ENCODE assay signal across 11 mouse cellular contexts in the genomic region with DNA sequence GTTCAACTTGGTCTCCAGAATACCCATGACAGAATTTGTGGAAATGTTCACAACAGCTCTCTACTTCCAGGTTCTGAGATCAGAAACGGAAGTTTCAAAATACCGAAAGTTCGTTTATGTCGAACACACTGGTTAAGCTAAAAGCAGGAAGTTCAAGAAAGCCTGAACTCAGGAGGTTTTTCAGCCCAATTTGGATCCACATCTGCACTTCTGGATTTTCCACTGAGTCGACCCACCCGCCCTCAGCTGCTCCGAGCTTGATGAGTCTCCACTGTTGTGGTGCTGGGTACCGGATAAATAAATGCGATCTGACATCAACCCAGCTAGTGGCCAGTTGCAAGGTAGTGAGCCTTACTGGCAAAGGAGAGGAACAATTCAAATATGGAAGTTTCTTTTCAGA. TPM values are rescaled to one million over a fixed set of nuclear protein-coding genes. Genes with fewer than 3 reads are reported as not detected.
DNase-seq lines count a peak whose midpoint lies in the region; ATAC-seq and TF ChIP-seq lines count a peak whose summit lies in the region.
"Had no signal": no experiment of that assay in that cellular context is flagged by ENCODE, and none has a peak within 500 bp of the region (broad histone marks: within the 10 kb centered on the region; RNA-seq: fewer than 3 reads in every experiment).

No protein-coding gene starts in this region.

- DNase-seq in heart, adult 11 months: peak; percentile 98
- DNase-seq in heart, embryonic 10.5 days (ENCODE audit: low spot score): no peak
- DNase-seq in lung, postnatal 0 days (ENCODE audit: low spot score): no peak
- no peak for DNase-seq in lung, postnatal 10 days
- DNase-seq in splenic B cell, adult 2 months (ENCODE audit: low read depth, low spot score): peak; percentile 71
- no peak for DNase-seq in ovary, postnatal 10 days (ENCODE audit: low spot score)

- no peak overlapping the region for H3K27ac ChIP-seq in heart, embryonic 10.5 days
- peak overlapping the region; percentile 17; the same call in 1 of the 2 replicates for H3K27ac ChIP-seq in lung, postnatal 0 days (ENCODE audit: low read length)
- peak overlapping the region; percentile 2; the same call in 1 of the 2 replicates for H3K27ac ChIP-seq in limb, embryonic 13.5 days
- H3K27ac ChIP-seq: forebrain, embryonic 12.5 days had no signal

- no peak overlapping the region for H3K4me3 ChIP-seq in heart, embryonic 10.5 days
- no peak overlapping the region for H3K4me3 ChIP-seq in lung, postnatal 0 days (ENCODE audit: low read depth, low read length)
- H3K4me3 ChIP-seq in limb, embryonic 13.5 days: no peak overlapping the region
- H3K4me3 ChIP-seq: forebrain, embryonic 12.5 days; neural tube, embryonic 13.5 days had no signal

- H3K4me1 ChIP-seq in heart, embryonic 10.5 days: peaks cover 47% of the 10 kb centered on the region
- H3K4me1 ChIP-seq in lung, postnatal 0 days (ENCODE audit: insufficient read depth, low read depth, low read length): peaks cover 15% of the 10 kb centered on the region
- peaks cover 73% of the 10 kb centered on the region for H3K4me1 ChIP-seq in limb, embryonic 13.5 days

- H3K4me2 ChIP-seq in lung, postnatal 0 days (replicated peaks; ENCODE audit: low read depth, low read length): no peak overlapping the region
- no peak overlapping the region for H3K4me2 ChIP-seq in limb, embryonic 13.5 days (replicated peaks)
- H3K4me2 ChIP-seq: forebrain, embryonic 12.5 days; neural tube, embryonic 13.5 days had no signal

- no peak for TF ChIP-seq CTCF in lung, postnatal 0 days (IDR thresholded peaks at IDR 0.05)

- peak; percentile 42 for ATAC-seq in lung, postnatal 0 days
- ATAC-seq in limb, embryonic 13.5 days (ENCODE audit: low FRiP score, low read depth): no peak
- ATAC-seq in activated CD4-positive, CD25-positive, alpha-beta regulatory T cell, adult 4 months: no peak

- no peaks in the 10 kb centered on the region for H3K9me3 ChIP-seq in heart, embryonic 10.5 days
- H3K9me3 ChIP-seq in lung, postnatal 0 days (ENCODE audit: low read length): no peaks in the 10 kb centered on the region
- H3K9me3 ChIP-seq in limb, embryonic 13.5 days: no peaks in the 10 kb centered on the region
- H3K9me3 ChIP-seq: forebrain, embryonic 12.5 days; neural tube, embryonic 13.5 days had no signal

- H3K9ac ChIP-seq in lung, postnatal 0 days (replicated peaks; ENCODE audit: low read depth): no peak overlapping the region
- no peak overlapping the region for H3K9ac ChIP-seq in limb, embryonic 13.5 days
- H3K9ac ChIP-seq: forebrain, embryonic 12.5 days; neural tube, embryonic 13.5 days had no signal

- no peak for TF ChIP-seq EP300 in lung, postnatal 0 days (IDR thresholded peaks at IDR 0.05)

- no peaks in the 10 kb centered on the region for H3K36me3 ChIP-seq in heart, embryonic 10.5 days
- no peaks in the 10 kb centered on the region for H3K36me3 ChIP-seq in lung, postnatal 0 days (ENCODE audit: insufficient read depth, low read length)
- no peaks in the 10 kb centered on the region for H3K36me3 ChIP-seq in limb, embryonic 13.5 days
- peaks cover 3% of the 10 kb centered on the region; the same call in 1 of the 2 replicates for H3K36me3 ChIP-seq in splenic B cell, adult 2 months (ENCODE audit: control insufficient read depth, insufficient read depth, low read length, poor library complexity, severe bottlenecking)
- H3K36me3 ChIP-seq: forebrain, embryonic 12.5 days; neural tube, embryonic 13.5 days had no signal

- WGBS in heart, embryonic 10.5 days: 78% methylated on average over 9 of the region's 9 CpGs
- 53% methylated on average over 9 of the region's 9 CpGs for WGBS in lung, postnatal 0 days
- 70% methylated on average over 9 of the region's 9 CpGs for WGBS in limb, embryonic 13.5 days

- no peaks in the 10 kb centered on the region for H3K27me3 ChIP-seq in heart, embryonic 10.5 days (ENCODE audit: insufficient read depth, poor library complexity, severe bottlenecking)
- H3K27me3 ChIP-seq in lung, postnatal 0 days (replicated peaks; ENCODE audit: insufficient read depth, low read length): no peaks in the 10 kb centered on the region
- no peaks in the 10 kb centered on the region for H3K27me3 ChIP-seq in limb, embryonic 13.5 days
- H3K27me3 ChIP-seq in splenic B cell, adult 2 months (ENCODE audit: control insufficient read depth, insufficient read depth, low read length, poor library complexity, severe bottlenecking): no peaks in the 10 kb centered on the region
- H3K27me3 ChIP-seq: forebrain, embryonic 12.5 days; neural tube, embryonic 13.5 days had no signal

RNA-seq across cellular contexts. Expression of gene Fli1, which starts 26.0 kb away (rescaled TPM):
- polyA plus RNA-seq in heart, embryonic 10.5 days (2016; fragmentation: Nextera tagmentation; extraction: Ambion mirVana): 17.5 and 20.8 TPM in 2 replicates
- 21.1 and 21.4 TPM in 2 replicates for polyA plus RNA-seq in lung, postnatal 0 days (2015; fragmentation: Nextera tagmentation; extraction: Ambion mirVana)
- 34.3 and 37.9 TPM in 2 replicates for polyA plus RNA-seq in limb, embryonic 13.5 days (2015; fragmentation: Nextera tagmentation; extraction: Ambion mirVana)
- polyA plus RNA-seq in activated CD4-positive, CD25-positive, alpha-beta regulatory T cell, adult 4 months (2017; shearing (Covaris generic)): 100 to 1,000 TPM; 114 to 122 TPM
- polyA plus RNA-seq: C2C12 had no signal

Comparison
In these comparisons a context has a peak if more than half of its experiments do, and no peak if none do; other contexts are left out.
1. DNase-seq: peak in heart, adult 11 months (single experiment) and splenic B cell, adult 2 months (single experiment); none in heart, embryonic 10.5 days (single experiment), lung, postnatal 0 days (single experiment), lung, postnatal 10 days (single experiment) and ovary, postnatal 10 days (single experiment).